Mouse (Mus musculus) myocyte (in vitro differentiated cells): Measurements from ENCODE around the gene Ccdc136.

Experiments
- E2F4 ChIP-seq: IDR thresholded peaks from one replicate; pipeline ENCODE4 v1.6.1; 2011; ENCODE audit warnings: mild to moderate bottlenecking, control low read depth, moderate library complexity; ENCODE audit not compliant: insufficient read depth
- MAX ChIP-seq: IDR thresholded peaks from one replicate; pipeline ENCODE4 v1.6.1; 2011; ENCODE audit warnings: low read depth, mild to moderate bottlenecking, control low read depth
- MYOD1 ChIP-seq, 3 experiments: IDR thresholded peaks; one replicate each; pipeline ENCODE4 v1.6.1; 2011; ENCODE audit warnings: control low read depth in 2 of 3, low read depth in 2 of 3, mild to moderate bottlenecking in 2 of 3, moderate library complexity in 1 of 3; ENCODE audit not compliant: insufficient read length in 2 of 3, control insufficient read depth in 1 of 3
- MYOG ChIP-seq, 3 experiments: IDR thresholded peaks; one replicate each; pipeline ENCODE4 v1.6.1; 2011; ENCODE audit warnings: control low read depth in 2 of 3, low read depth in 2 of 3, mild to moderate bottlenecking in 2 of 3; ENCODE audit not compliant: insufficient read length in 2 of 3, control insufficient read depth in 1 of 3, insufficient read depth in 1 of 3
- POLR2A ChIP-seq: IDR thresholded peaks from one replicate; pipeline ENCODE4 v1.6.1; 2011; ENCODE audit warnings: low read depth, mild to moderate bottlenecking, control low read depth, moderate library complexity; ENCODE audit not compliant: insufficient read length
- POLR2AphosphoS2 ChIP-seq: IDR thresholded peaks from one replicate; pipeline ENCODE4 v1.6.1; 2011; ENCODE audit warnings: low read depth, control low read depth; ENCODE audit not compliant: insufficient read length
- SRF ChIP-seq: IDR thresholded peaks from one replicate; pipeline ENCODE4 v1.6.1; 2011; ENCODE audit warnings: low read depth; ENCODE audit not compliant: control insufficient read depth, insufficient read length
- TCF12 ChIP-seq: IDR thresholded peaks from one replicate; pipeline ENCODE4 v1.6.1; 2011; ENCODE audit warnings: mild to moderate bottlenecking, control low read depth; ENCODE audit not compliant: poor library complexity, insufficient read depth, severe bottlenecking
- USF1 ChIP-seq: IDR thresholded peaks from one replicate; pipeline ENCODE4 v1.6.1; 2011; ENCODE audit warnings: low read depth, mild to moderate bottlenecking, control low read depth, moderate library complexity

DNA sequence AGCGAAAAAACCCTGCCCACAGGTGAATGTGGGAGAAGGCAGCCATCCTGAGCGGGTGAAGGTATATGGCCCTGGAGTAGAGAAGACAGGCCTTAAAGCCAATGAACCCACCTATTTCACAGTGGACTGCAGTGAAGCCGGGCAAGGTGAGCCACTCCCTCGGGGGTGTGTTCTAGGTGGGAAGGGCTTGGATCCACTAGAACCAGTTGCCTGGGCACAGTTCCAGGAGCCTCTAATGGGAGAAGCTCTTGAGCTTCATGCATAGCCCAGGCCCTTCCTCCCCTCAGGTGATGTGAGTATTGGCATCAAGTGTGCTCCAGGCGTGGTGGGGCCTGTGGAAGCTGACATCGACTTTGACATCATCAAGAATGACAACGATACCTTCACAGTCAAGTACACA, 49.2 kb downstream of the Ccdc136 start:
- no peak for TF ChIP-seq POLR2A
- no peak for TF ChIP-seq SRF
- TF ChIP-seq E2F4, result no peak
- TF ChIP-seq USF1, result no peak
- TF ChIP-seq POLR2AphosphoS2, result no peak
- TF ChIP-seq MYOG (IDR thresholded peaks at IDR 0.05; ENCODE audit: control insufficient read depth in 1 of 3, insufficient read depth in 1 of 3, insufficient read length in 2 of 3, low read depth in 2 of 3), result no peak
- no peak for TF ChIP-seq MAX
- TF ChIP-seq TCF12, result no peak
- no peak for TF ChIP-seq MYOD1 (IDR thresholded peaks at IDR 0.05; ENCODE audit: control insufficient read depth in 1 of 3, insufficient read length in 2 of 3, low read depth in 2 of 3)
